Mouse (Mus musculus): ENCODE measurements around the gene Fgfr2.
A peak's percentile ranks its signal among the peaks of the same experiment; 100 is the strongest.

Gene Fgfr2

GRCm38 (mm10) chr7:130340412-130341152, 2782.6 kb downstream of the Fgfr2 start:
- no peak for DNase-seq

- DNase-seq, result no peak
These were observed 2785.5 kb downstream of the Fgfr2 start for GRCm38 (mm10) chr7:130337601-130338000.

- no peak for DNase-seq
These were observed 2787.6 kb downstream of the Fgfr2 start for GRCm38 (mm10) chr7:130335440-130336051.

GRCm38 (mm10) chr7:130332515-130333220, 2790.5 kb downstream of the Fgfr2 start:
- DNase-seq, result no peak

- DNase-seq, result no peak
These were observed 2795.4 kb downstream of the Fgfr2 start for GRCm38 (mm10) chr7:130327603-130328365.

- DNase-seq, result peak; percentile 10
These were observed 2797.1 kb downstream of the Fgfr2 start for GRCm38 (mm10) chr7:130325983-130326433.

- DNase-seq, result no peak
These were observed 2798.3 kb downstream of the Fgfr2 start for GRCm38 (mm10) chr7:130324716-130325401.

GRCm38 (mm10) chr7:130323766-130324165, 2799.4 kb downstream of the Fgfr2 start:
- no peak for DNase-seq

- DNase-seq, result peak; percentile 36
These were observed 2803.2 kb downstream of the Fgfr2 start for GRCm38 (mm10) chr7:130319799-130320556.

- no peak for DNase-seq
These were observed 2806.9 kb downstream of the Fgfr2 start for GRCm38 (mm10) chr7:130316294-130316693.

GRCm38 (mm10) chr7:130315221-130315620, 2807.9 kb downstream of the Fgfr2 start:
- no peak for DNase-seq

GRCm38 (mm10) chr7:130314658-130315057, 2808.5 kb downstream of the Fgfr2 start:
- DNase-seq, result no peak

- no peak for DNase-seq
These were observed 2811.8 kb downstream of the Fgfr2 start for GRCm38 (mm10) chr7:130311362-130311761.

GRCm38 (mm10) chr7:130309180-130309579, 2814.0 kb downstream of the Fgfr2 start:
- DNase-seq, result no peak

- DNase-seq, result no peak
These were observed 2816.1 kb downstream of the Fgfr2 start for GRCm38 (mm10) chr7:130307036-130307435.

GRCm38 (mm10) chr7:130304642-130305041, 2818.5 kb downstream of the Fgfr2 start:
- DNase-seq, result no peak

- DNase-seq, result no peak
These were observed 2819.7 kb downstream of the Fgfr2 start for GRCm38 (mm10) chr7:130303464-130303863.

- no peak for DNase-seq
These were observed 2822.5 kb downstream of the Fgfr2 start for GRCm38 (mm10) chr7:130300606-130301005.

- DNase-seq, result no peak
These were observed 2824.1 kb downstream of the Fgfr2 start for GRCm38 (mm10) chr7:130298926-130299594.

GRCm38 (mm10) chr7:130291179-130291578, 2832.0 kb downstream of the Fgfr2 start:
- no peak for DNase-seq

GRCm38 (mm10) chr7:130289428-130289790, 2833.7 kb downstream of the Fgfr2 start:
- DNase-seq, result no peak
